Mouse (Mus musculus) thymus, adult 2 months (tissue): ENCODE results near the gene Adss.

Experiments used
- CTCF ChIP-seq: fragments of 200-500 bp; IDR thresholded peaks from 2 replicates; pipeline ENCODE4 v1.5.1; 2012; ENCODE audit warnings: mild to moderate bottlenecking, control low read depth, low read length, moderate library complexity, borderline replicate concordance; ENCODE audit not compliant: control insufficient read depth, poor library complexity, insufficient read depth; ENCODE audit errors: extremely low read depth
- POLR2A ChIP-seq: fragments of 200-500 bp; IDR thresholded peaks from 2 replicates; pipeline ENCODE4 v1.6.1; 2012; ENCODE audit warnings: mild to moderate bottlenecking, low read length, control low read depth, moderate library complexity; ENCODE audit not compliant: control insufficient read depth, poor library complexity, insufficient read depth; ENCODE audit errors: extremely low read depth

- TF ChIP-seq POLR2A: no peak
- no peak for TF ChIP-seq CTCF
Observed at GRCm38 (mm10) chr1:177737505-177738105, 58.7 kb downstream of the Adss start.
